Mouse (Mus musculus) embryonic fibroblast, embryonic 13.5 days (primary cell): ENCODE data around the gene Gm11639. TPM values are rescaled to one million over a fixed set of nuclear protein-coding genes. Genes with fewer than 3 reads are reported as not detected.

Experiments
- H3K27ac ChIP-seq: 2 replicates; pipeline ENCODE4 v1.5.1; 2012; ENCODE audit warnings: low read length, control low read depth, inconsistent platforms; ENCODE audit not compliant: insufficient read depth
- H3K4me1 ChIP-seq: 2 replicates; pipeline ENCODE4 v1.6.1; 2011; ENCODE audit warnings: low read length; ENCODE audit not compliant: control insufficient read depth, insufficient read depth
- H3K4me3 ChIP-seq: 2 replicates; pipeline ENCODE4 v1.5.1; 2011; ENCODE audit warnings: mild to moderate bottlenecking, control low read depth, low read length; ENCODE audit not compliant: insufficient read depth
- CTCF ChIP-seq: IDR thresholded peaks from 2 replicates; pipeline ENCODE4 v1.5.1; 2011; ENCODE audit warnings: mild to moderate bottlenecking, control low read depth, low read length, moderate library complexity, borderline replicate concordance; ENCODE audit not compliant: insufficient read depth
- POLR2A ChIP-seq: IDR thresholded peaks from 2 replicates; pipeline ENCODE4 v1.6.1; 2011; ENCODE audit warnings: low read depth, mild to moderate bottlenecking, control low read depth, low read length, moderate library complexity
- polyA plus RNA-seq: library from polyadenylated mRNA; stranded (reverse); fragments of >200 nt; gene quantifications from 2 replicates; pipeline ENCODE4 v1.2.4, GENCODE M21; 2011; ENCODE audit warnings: low read depth; ENCODE audit not compliant: missing spikeins, insufficient read length

The Gm11639 gene
- polyA plus RNA-seq, 1 experiment = 0.04 TPM

DNA sequence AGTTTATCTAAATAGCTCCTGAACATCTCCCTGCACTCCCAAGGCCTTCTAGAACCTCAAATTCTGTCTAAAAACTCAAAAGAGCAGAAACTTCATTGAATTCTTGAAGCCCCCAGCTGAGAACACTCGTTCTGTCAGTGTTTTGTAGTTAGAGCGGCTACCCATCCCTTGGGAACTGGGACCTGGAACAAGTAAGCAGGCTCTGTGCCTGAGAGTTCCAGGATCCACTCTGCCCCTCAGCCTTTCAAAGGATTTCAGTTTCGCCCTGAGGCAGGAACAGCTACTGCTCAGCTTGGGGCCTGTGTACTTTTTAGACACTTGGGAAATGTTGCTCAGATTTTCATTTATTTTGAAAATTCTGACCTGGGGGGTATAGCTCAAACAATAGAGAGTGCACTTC, 461.1 kb downstream of the Gm11639 start, which contains the start of gene Gm10842:
Gene Gm10842 (plus strand): TSS at position 301 of the 400 bp plus-strand sequence.
- Histone ChIP-seq H3K27ac (no peak within 1 kb of the TSS), H3K4me3 (no peak within 1 kb of the TSS), H3K4me1 (no peaks in the 10 kb centered on the region)
- TF ChIP-seq CTCF (no peak), POLR2A (no peak)

DNA sequence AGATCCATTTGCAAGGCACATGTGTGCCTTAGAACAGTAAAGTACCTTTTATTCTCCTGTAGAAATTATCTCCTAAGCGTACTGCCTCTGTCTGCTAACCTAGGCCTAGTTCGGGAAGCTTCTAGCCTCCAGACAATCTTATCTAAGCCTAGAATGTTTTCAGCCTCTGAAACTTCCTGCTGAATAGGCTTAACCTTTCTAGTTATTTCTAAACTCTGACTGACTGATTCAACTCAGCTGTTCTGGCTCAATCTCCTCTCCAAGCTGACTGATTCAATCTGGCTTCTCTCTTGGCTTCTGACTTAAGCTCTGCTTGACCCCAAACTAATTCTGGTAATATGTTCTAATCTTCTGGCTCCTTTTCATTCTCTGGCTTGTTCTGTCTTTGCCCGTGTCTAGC, 463.8 kb downstream of the Gm11639 start:
- Histone ChIP-seq H3K4me3 (no peak overlapping the region), H3K27ac (no peak overlapping the region)
- TF ChIP-seq POLR2A (no peak), CTCF (no peak)

DNA sequence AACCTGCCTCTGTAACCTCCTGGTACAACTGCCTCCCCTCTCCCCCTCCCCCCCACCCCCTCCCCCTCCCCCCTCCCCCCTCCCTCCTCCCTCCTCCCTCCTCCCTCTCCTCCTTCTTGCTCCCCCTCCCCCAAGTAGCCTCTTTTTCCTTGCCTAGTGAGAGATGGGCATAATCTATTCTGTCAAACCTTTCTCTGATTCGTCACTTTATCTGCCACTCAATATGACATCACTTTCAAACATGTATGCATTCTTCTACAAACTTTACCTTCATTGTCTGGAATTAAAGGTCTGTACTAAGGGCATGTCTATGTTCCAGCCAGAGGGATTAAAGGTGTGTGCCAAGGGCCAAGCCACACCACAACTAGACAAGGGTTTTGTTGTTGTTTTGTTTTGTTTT, 464.3 kb downstream of the Gm11639 start:
- Histone ChIP-seq H3K27ac (no peak overlapping the region), H3K4me1 (0 out of 2 replicates have a peak, but pooled peaks cover 4% of the 10 kb centered on the region), H3K4me3 (no peak overlapping the region)
- TF ChIP-seq POLR2A (no peak), CTCF (no peak)

More for the DNA sequence above, 463.8 kb downstream of the Gm11639 start:
- H3K4me1 ChIP-seq = 0 out of 2 replicates have a peak, but pooled peaks cover 4% of the 10 kb centered on the region

- no peak overlapping the region for H3K27ac ChIP-seq
- TF ChIP-seq POLR2A (no peak), CTCF (no peak)
- H3K4me3 ChIP-seq = no peak overlapping the region
- 0 out of 2 replicates have a peak, but pooled peaks cover 4% of the 10 kb centered on the region for H3K4me1 ChIP-seq
These were observed 465.2 kb downstream of the Gm11639 start for GRCm38 (mm10) chr11:105150691-105151090.

GRCm38 (mm10) chr11:105151226-105152016, 465.9 kb downstream of the Gm11639 start:
- TF ChIP-seq CTCF (no peak), POLR2A (no peak)
- Histone ChIP-seq H3K4me3 (no peak overlapping the region), H3K4me1 (0 out of 2 replicates have a peak, but pooled peaks cover 4% of the 10 kb centered on the region)

GRCm38 (mm10) chr11:105152017-105152300, 466.5 kb downstream of the Gm11639 start:
- H3K4me1 ChIP-seq = 0 out of 2 replicates have a peak, but pooled peaks cover 4% of the 10 kb centered on the region
- H3K27ac ChIP-seq = no peak overlapping the region
- TF ChIP-seq CTCF (no peak), POLR2A (no peak)
- no peak overlapping the region for H3K4me3 ChIP-seq

More at GRCm38 (mm10) chr11:105151226-105152016, 465.9 kb downstream of the Gm11639 start:
- no peak overlapping the region for H3K27ac ChIP-seq

- Histone ChIP-seq H3K4me3 (no peak overlapping the region), H3K4me1 (0 out of 2 replicates have a peak, but pooled peaks cover 4% of the 10 kb centered on the region), H3K27ac (no peak overlapping the region)
- TF ChIP-seq CTCF (no peak), POLR2A (no peak)
These were observed 466.9 kb downstream of the Gm11639 start for GRCm38 (mm10) chr11:105152357-105152899.

GRCm38 (mm10) chr11:105153068-105153833, 467.7 kb downstream of the Gm11639 start:
- H3K27ac ChIP-seq = no peak overlapping the region
- H3K4me3 ChIP-seq = no peak overlapping the region
- 0 out of 2 replicates have a peak, but pooled peaks cover 4% of the 10 kb centered on the region for H3K4me1 ChIP-seq
- TF ChIP-seq CTCF = no peak
- TF ChIP-seq POLR2A = no peak

- Histone ChIP-seq H3K27ac (no peak overlapping the region), H3K4me1 (peaks cover 7% of the 10 kb centered on the region; the same call in 1 of the 2 replicates), H3K4me3 (no peak overlapping the region)
- TF ChIP-seq CTCF (no peak), POLR2A (no peak)
These were observed 470.4 kb downstream of the Gm11639 start for GRCm38 (mm10) chr11:105155915-105156314.

DNA sequence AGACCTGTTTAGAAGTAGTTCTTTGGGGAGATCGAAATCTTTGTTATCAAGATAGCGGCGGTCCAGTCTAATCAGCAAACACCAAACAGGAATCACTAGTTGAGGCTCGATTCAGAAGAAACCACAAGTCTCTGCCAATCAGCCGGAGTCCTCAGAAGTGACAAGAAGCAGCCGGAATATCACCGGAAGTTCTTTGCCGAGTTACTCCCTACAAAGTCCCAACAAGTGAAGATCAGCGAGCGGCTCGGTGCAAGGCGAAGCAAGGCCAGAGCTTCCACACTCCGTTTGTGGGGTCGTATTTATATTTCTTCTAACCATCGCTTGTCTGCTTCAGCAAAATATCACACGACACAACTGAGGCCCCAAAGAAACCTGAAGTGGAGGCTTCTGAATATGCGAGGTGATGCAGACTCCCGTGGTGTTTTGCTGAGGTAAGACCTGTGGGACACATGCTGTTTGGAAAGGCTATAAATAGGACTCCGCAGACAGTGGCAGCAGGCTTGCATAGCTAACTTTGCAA, 471.3 kb downstream of the Gm11639 start:
- Histone ChIP-seq H3K4me1 (peaks cover 7% of the 10 kb centered on the region; the same call in 1 of the 2 replicates), H3K4me3 (no peak overlapping the region), H3K27ac (no peak overlapping the region)
- TF ChIP-seq CTCF = no peak
- no peak for TF ChIP-seq POLR2A
